Mouse (Mus musculus) kidney, embryonic 15.5 days (tissue): ENCODE results near the gene Mitf. TPM values are rescaled to one million over a fixed set of nuclear protein-coding genes. Genes with fewer than 3 reads are reported as not detected.

Experiments used
- ATAC-seq: fragments of 200-750 bp; cut with Nextera tagmentation; replicated peaks from 2 replicates; pipeline ENCODE4 v1.8.0; 2017; ENCODE audit warnings: moderate TSS enrichment; ENCODE audit not compliant: low FRiP score
- H3K27ac ChIP-seq: fragments of 300-500 bp; sonication (generic); 2 replicates; pipeline ENCODE4 v1.5.1; 2015; ENCODE audit warnings: mild to moderate bottlenecking, inconsistent platforms
- H3K27me3 ChIP-seq: fragments of 300-500 bp; sonication (generic); 2 replicates; pipeline ENCODE4 v1.6.1; 2015; ENCODE audit warnings: inconsistent platforms
- H3K36me3 ChIP-seq: fragments of 300-500 bp; sonication (generic); 2 replicates; pipeline ENCODE4 v1.6.1; 2015; ENCODE audit warnings: inconsistent platforms
- H3K4me1 ChIP-seq: fragments of 300-500 bp; sonication (generic); 2 replicates; pipeline ENCODE4 v1.6.1; 2015; ENCODE audit warnings: inconsistent platforms
- H3K4me2 ChIP-seq: fragments of 300-500 bp; sonication (generic); 2 replicates; pipeline ENCODE4 v1.6.1; 2015; ENCODE audit warnings: moderate library complexity, mild to moderate bottlenecking, inconsistent platforms
- H3K4me3 ChIP-seq: fragments of 300-500 bp; sonication (generic); replicated peaks from 2 replicates; pipeline ENCODE4 v1.5.1; 2015; ENCODE audit warnings: mild to moderate bottlenecking, inconsistent platforms
- H3K9ac ChIP-seq: fragments of 300-500 bp; sonication (generic); 2 replicates; pipeline ENCODE4 v1.6.1; 2015; ENCODE audit warnings: mild to moderate bottlenecking, inconsistent platforms
- H3K9me3 ChIP-seq: fragments of 300-500 bp; sonication (generic); replicated peaks from 2 replicates; pipeline ENCODE4 v1.6.1; 2016; ENCODE audit warnings: inconsistent platforms
- WGBS: fragments of 180-500 bp; shearing (Covaris S2); methylation state at CpG from one replicate; pipeline ENCODE4 v1.1.7; 2015; ENCODE audit warnings: mixed read lengths; 5-methylcytosine and 5-hydroxymethylcytosine counted together
- polyA plus RNA-seq: library from polyadenylated mRNA; unstranded; fragments of >200 nt; fragmentation: Nextera tagmentation; extraction: Ambion mirVana; gene quantifications from 2 replicates; pipeline ENCODE4 v1.2.1, GENCODE M21; 2015

Gene Mitf
- polyA plus RNA-seq, 1 experiment from 2014 or later: 3.4 TPM

GRCm38 (mm10) chr6:97866575-97866974, 59.7 kb downstream of the Mitf start:
- WGBS: 90% methylated on average over 7 of the region's 7 CpGs
- Histone ChIP-seq H3K4me3 (no peak overlapping the region), H3K9ac (no peak overlapping the region), H3K36me3 (no peaks in the 10 kb centered on the region), H3K4me1 (0 out of 2 replicates have a peak, but pooled peaks cover 7% of the 10 kb centered on the region), H3K27me3 (no peaks in the 10 kb centered on the region), H3K9me3 (no peaks in the 10 kb centered on the region), H3K27ac (no peak overlapping the region), H3K4me2 (no peak overlapping the region)
- ATAC-seq: no peak

DNA sequence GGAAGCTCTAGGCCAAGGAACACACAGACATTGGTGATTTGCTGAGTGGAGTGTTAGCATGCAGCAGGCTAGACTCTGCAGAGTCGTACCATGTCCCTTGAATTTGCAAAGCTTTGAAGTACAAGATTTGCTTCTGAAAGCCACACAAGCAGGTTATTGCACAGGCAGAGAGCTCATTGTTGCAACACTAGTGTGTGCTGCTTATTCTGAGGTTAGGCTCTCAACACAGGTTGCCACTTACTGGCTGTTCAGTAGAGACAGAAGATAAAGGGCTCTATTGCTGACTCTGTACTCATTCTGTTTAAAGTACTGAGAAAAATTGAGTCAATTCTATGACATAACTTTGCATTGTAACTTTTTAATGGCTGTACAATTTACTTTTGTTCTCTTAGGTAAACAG, 61.2 kb downstream of the Mitf start:
- 91% methylated on average over 1 of the region's 1 CpGs for WGBS
- H3K27ac ChIP-seq: no peak overlapping the region
- H3K4me2 ChIP-seq: no peak overlapping the region
- no peak overlapping the region for H3K9ac ChIP-seq
- H3K27me3 ChIP-seq: no peaks in the 10 kb centered on the region
- ATAC-seq: no peak
- H3K4me1 ChIP-seq: 0 out of 2 replicates have a peak, but pooled peaks cover 7% of the 10 kb centered on the region
- no peaks in the 10 kb centered on the region for H3K9me3 ChIP-seq
- no peak overlapping the region for H3K4me3 ChIP-seq
- no peaks in the 10 kb centered on the region for H3K36me3 ChIP-seq

DNA sequence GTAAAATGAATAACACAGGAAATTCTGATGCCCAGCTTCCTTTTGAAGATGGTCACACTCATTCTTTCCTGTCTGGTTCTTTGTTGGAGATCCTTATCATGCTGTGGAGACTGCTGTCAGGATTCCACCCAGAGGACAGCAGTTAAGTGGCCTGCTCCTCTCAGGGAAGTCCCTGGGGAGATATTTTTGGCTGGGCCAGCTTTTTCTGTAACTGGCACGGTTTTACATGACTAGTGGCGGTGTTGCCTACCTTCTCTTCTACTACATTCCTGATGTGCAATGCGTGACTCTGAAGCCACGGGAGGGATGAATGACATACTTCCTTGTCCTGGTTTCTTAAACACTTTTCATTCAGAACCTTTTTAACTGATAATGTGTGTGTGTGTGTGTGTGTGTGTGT, 63.1 kb downstream of the Mitf start:
- no peaks in the 10 kb centered on the region for H3K4me1 ChIP-seq
- WGBS: 61% methylated on average over 4 of the region's 4 CpGs
- no peaks in the 10 kb centered on the region for H3K27me3 ChIP-seq
- H3K9ac ChIP-seq: no peak overlapping the region
- no peak overlapping the region for H3K4me2 ChIP-seq
- H3K4me3 ChIP-seq: no peak overlapping the region
- ATAC-seq: no peak
- H3K27ac ChIP-seq: no peak overlapping the region
- no peaks in the 10 kb centered on the region for H3K36me3 ChIP-seq
- H3K9me3 ChIP-seq: no peaks in the 10 kb centered on the region

DNA sequence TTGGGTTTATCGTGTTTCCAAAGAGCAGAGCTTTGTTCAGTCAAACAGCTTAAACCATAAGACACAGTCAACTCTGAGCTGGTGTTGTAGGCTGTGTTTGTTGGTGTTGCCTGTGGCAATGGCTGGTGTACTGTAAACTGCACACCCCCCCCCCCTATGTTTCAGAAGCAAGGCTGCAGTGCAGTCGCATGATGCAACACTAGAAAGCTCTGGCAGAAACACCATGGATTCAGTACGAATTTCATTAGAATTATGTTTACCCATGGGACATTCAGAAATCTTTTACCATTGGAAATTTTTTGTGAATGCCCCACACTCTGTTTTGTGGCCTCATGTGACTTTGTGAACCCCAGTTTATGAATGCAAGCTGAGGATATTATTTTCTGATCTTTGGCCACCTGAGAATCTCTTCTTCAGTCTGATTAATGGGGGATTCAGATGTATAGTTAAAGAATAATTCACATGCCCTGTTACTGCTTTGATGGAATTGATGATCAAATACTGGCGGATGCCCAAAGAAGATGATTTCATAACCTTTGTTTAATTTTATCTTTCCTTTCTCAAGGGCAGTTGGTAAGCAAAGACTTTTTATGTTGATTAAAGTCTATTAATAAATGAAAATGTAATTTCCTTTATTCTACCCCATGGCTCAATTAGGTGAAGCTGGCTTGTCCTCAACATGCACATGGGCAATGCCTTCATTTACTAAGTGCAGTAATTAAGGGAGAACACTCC, 64.6 kb downstream of the Mitf start:
- Histone ChIP-seq H3K9ac (no peak overlapping the region), H3K36me3 (no peaks in the 10 kb centered on the region), H3K27ac (no peak overlapping the region), H3K9me3 (no peaks in the 10 kb centered on the region), H3K27me3 (no peaks in the 10 kb centered on the region), H3K4me3 (no peak overlapping the region), H3K4me2 (no peak overlapping the region), H3K4me1 (no peaks in the 10 kb centered on the region)
- no peak for ATAC-seq
- WGBS: 83% methylated on average over 4 of the region's 4 CpGs

DNA sequence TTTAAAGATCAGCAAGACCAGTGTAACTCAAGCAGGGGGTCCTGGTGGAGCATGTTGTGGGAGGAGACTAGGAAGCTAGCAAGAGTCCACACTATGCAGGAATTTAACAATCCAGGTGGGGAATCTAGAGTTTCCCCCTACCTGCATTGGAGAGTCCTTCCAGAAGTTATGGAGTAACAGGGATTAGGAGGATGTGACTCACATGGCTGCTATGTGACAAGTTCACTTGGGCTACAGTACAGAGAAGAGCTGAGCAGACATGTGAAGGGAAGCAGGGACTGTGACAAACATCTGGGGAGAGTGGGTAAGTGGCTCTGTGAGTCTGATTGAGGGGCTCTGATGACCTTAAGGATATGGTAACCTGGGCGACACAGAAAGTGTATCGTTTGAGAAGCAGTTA, 66.2 kb downstream of the Mitf start:
- no peak overlapping the region for H3K27ac ChIP-seq
- H3K4me3 ChIP-seq: no peak overlapping the region
- H3K4me1 ChIP-seq: no peaks in the 10 kb centered on the region
- WGBS: 83% methylated on average over 2 of the region's 2 CpGs
- ATAC-seq: no peak
- H3K4me2 ChIP-seq: no peak overlapping the region
- H3K9ac ChIP-seq: no peak overlapping the region
- H3K36me3 ChIP-seq: no peaks in the 10 kb centered on the region
- H3K9me3 ChIP-seq: no peaks in the 10 kb centered on the region
- no peaks in the 10 kb centered on the region for H3K27me3 ChIP-seq

- no peaks in the 10 kb centered on the region for H3K36me3 ChIP-seq
- no peak overlapping the region for H3K4me2 ChIP-seq
- no peaks in the 10 kb centered on the region for H3K27me3 ChIP-seq
- no peak overlapping the region for H3K27ac ChIP-seq
- no peak overlapping the region for H3K9ac ChIP-seq
- WGBS: 66% methylated on average over 2 of the region's 2 CpGs
- no peak for ATAC-seq
- no peaks in the 10 kb centered on the region for H3K9me3 ChIP-seq
- no peak overlapping the region for H3K4me3 ChIP-seq
- 0 out of 2 replicates have a peak, but pooled peaks cover 1% of the 10 kb centered on the region for H3K4me1 ChIP-seq
These were observed 70.1 kb downstream of the Mitf start for GRCm38 (mm10) chr6:97876990-97877389.

GRCm38 (mm10) chr6:97877492-97877891, 70.6 kb downstream of the Mitf start:
- Histone ChIP-seq H3K27me3 (no peaks in the 10 kb centered on the region), H3K9ac (no peak overlapping the region), H3K4me3 (no peak overlapping the region), H3K27ac (no peak overlapping the region), H3K4me2 (no peak overlapping the region), H3K36me3 (no peaks in the 10 kb centered on the region), H3K4me1 (0 out of 2 replicates have a peak, but pooled peaks cover 2% of the 10 kb centered on the region), H3K9me3 (no peaks in the 10 kb centered on the region)
- ATAC-seq: no peak
- 58% methylated on average over 6 of the region's 6 CpGs for WGBS

DNA sequence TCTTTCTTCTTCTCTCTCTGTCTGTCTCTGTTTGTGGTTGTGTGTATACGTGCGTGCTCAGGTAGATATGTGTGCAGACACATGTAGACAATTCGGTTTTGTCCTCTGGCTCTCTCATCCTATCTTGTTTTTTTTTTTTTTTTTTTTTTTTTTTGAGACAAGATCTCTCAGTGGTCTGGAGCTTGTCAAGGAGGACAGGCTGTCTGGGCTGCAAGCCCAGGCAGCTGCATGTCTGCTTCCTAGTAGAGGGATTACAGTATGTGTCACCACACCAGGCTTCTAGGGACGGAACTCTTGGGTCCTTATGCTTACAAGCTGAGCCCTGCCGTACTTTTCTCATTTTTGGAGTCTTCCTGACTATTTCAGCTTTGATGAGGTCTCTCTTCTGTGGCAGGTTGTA, 73.5 kb downstream of the Mitf start:
- H3K4me1 ChIP-seq: peaks cover 7% of the 10 kb centered on the region; the same call in 1 of the 2 replicates
- no peak overlapping the region for H3K27ac ChIP-seq
- no peaks in the 10 kb centered on the region for H3K9me3 ChIP-seq
- ATAC-seq: no peak
- H3K4me2 ChIP-seq: no peak overlapping the region
- no peaks in the 10 kb centered on the region for H3K27me3 ChIP-seq
- no peak overlapping the region for H3K4me3 ChIP-seq
- H3K9ac ChIP-seq: no peak overlapping the region
- H3K36me3 ChIP-seq: no peaks in the 10 kb centered on the region
- WGBS: 73% methylated on average over 5 of the region's 5 CpGs

DNA sequence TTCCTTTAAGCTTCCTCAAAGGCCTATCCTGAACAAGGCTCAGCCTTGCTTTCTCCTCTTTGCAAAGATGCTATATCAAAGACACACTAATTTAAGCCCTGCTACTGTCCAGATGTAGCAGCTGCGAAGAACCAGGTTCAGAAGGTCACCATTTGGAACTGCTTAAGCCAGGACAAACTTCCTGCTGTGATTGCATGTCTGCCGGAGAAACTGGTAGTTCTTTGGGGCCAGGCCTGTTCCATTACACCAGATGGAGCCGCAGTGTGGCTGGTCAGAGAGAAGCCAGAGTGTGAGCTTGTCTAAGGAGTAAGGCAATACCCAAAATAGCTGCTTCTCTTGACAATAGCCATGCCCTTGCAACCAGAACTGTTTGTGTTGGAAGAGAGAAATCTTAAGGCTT, 75.1 kb downstream of the Mitf start:
- Histone ChIP-seq H3K27ac (no peak overlapping the region), H3K4me1 (peaks cover 7% of the 10 kb centered on the region; the same call in 1 of the 2 replicates), H3K4me3 (no peak overlapping the region), H3K4me2 (no peak overlapping the region), H3K27me3 (no peaks in the 10 kb centered on the region), H3K9me3 (no peaks in the 10 kb centered on the region), H3K36me3 (no peaks in the 10 kb centered on the region), H3K9ac (no peak overlapping the region)
- ATAC-seq: no peak
- WGBS: 21% methylated on average over 3 of the region's 3 CpGs

- no peaks in the 10 kb centered on the region for H3K27me3 ChIP-seq
- H3K36me3 ChIP-seq: no peaks in the 10 kb centered on the region
- 0 out of 2 replicates have a peak overlapping the region, but pooled peaks have one; percentile 22 for H3K27ac ChIP-seq
- H3K9me3 ChIP-seq: no peaks in the 10 kb centered on the region
- no peak for ATAC-seq
- H3K9ac ChIP-seq: no peak overlapping the region
- no peak overlapping the region for H3K4me3 ChIP-seq
- H3K4me2 ChIP-seq: no peak overlapping the region
- WGBS: 84% methylated on average over 8 of the region's 8 CpGs
- peaks cover 7% of the 10 kb centered on the region; the same call in 1 of the 2 replicates for H3K4me1 ChIP-seq
These were observed 76.1 kb downstream of the Mitf start for GRCm38 (mm10) chr6:97882931-97883330.

- Histone ChIP-seq H3K27ac (0 out of 2 replicates have a peak overlapping the region, but pooled peaks have one; percentile 22), H3K27me3 (no peaks in the 10 kb centered on the region), H3K4me3 (no peak overlapping the region), H3K9ac (no peak overlapping the region), H3K4me1 (peaks cover 7% of the 10 kb centered on the region; the same call in 1 of the 2 replicates), H3K9me3 (no peaks in the 10 kb centered on the region), H3K36me3 (no peaks in the 10 kb centered on the region), H3K4me2 (no peak overlapping the region)
- peak; percentile 46; the same call in 1 of the 2 replicates for ATAC-seq
- WGBS: 55% methylated on average over 2 of the region's 2 CpGs
These were observed 76.6 kb downstream of the Mitf start for GRCm38 (mm10) chr6:97883496-97883895.

DNA sequence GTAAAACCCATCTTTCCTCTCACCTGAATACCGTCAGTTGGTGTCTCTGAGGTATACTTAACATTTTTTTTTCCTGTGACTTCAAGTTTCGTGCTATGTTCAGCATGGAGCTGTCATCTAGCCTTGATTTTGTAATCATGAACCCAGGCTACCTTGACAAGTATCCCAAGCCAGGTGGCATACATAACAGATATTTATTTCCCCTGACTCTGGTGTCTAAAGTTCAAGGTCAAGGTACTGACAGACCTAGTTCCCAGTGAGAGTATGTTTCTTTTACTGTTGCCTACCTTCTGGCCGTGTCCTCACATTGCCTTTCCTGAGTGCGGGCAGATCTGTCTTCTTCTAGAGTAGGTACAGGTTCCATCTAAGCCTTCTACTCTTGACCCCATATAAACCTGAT, 78.1 kb downstream of the Mitf start:
- WGBS: 82% methylated on average over 4 of the region's 4 CpGs
- H3K27me3 ChIP-seq: no peaks in the 10 kb centered on the region
- no peaks in the 10 kb centered on the region for H3K9me3 ChIP-seq
- no peak overlapping the region for H3K9ac ChIP-seq
- H3K27ac ChIP-seq: no peak overlapping the region
- H3K4me3 ChIP-seq: no peak overlapping the region
- peaks cover 7% of the 10 kb centered on the region; the same call in 1 of the 2 replicates for H3K4me1 ChIP-seq
- no peak overlapping the region for H3K4me2 ChIP-seq
- no peak for ATAC-seq
- H3K36me3 ChIP-seq: no peaks in the 10 kb centered on the region
